Mouse (Mus musculus) gastrocnemius, adult 18-20 months (tissue): ENCODE results near the gene Rrp9. TPM values are rescaled to one million over a fixed set of nuclear protein-coding genes. Genes with fewer than 3 reads are reported as not detected.

ENCODE experiments used
- DNase-seq: peaks from one replicate; pipeline ENCODE4 v3.0.0; 2021; ENCODE audit warnings: low spot score
- total RNA-seq, 2 experiments: library from RNA; stranded (reverse); gene quantifications; 2 replicates each; pipeline ENCODE4 v1.2.3; 2021

The Rrp9 gene
- total RNA-seq, 2 experiments from 2014 or later, result 19.8 to 21.7 TPM

DNA sequence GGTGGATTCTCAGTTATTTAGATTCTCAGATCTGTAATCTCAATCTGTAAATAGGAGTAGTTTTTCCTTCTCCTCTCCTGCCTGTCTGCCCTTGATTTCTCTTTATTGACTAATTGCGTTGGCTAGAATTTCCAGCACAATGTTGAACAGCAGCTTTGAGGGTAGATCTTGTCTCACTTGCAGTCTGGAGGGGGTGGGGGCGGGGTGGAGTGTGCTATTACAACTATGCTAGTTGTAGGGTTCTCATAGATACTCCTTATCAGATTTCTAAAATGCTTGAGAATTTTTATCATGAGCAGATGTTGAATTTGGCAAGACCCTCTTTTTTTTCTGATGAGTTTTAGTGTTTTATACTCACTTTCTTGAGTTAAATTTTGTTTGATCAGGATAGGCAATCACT lies 43.7 kb downstream of the Rrp9 start:
- no peak for DNase-seq

DNA sequence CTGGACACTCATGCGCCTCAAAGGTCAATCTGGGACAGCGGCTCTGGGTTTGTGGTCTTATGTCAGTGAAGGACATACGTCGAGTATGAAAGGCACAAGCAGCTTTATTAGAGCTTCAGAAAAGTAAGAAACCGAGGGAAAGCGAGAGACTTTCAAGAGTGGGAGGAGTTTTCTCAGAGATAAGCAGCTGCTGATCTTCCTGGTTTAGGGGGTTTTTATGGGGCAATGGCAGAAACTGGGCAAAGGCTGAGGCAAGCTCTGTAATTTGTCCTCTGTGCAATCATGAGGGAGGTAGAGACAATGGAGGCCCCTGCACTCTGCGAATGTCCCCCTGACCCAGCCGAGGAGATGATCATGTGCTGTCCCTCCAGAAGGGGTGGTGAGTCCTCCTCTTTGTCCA lies 44.1 kb downstream of the Rrp9 start:
- DNase-seq, result no peak

DNA sequence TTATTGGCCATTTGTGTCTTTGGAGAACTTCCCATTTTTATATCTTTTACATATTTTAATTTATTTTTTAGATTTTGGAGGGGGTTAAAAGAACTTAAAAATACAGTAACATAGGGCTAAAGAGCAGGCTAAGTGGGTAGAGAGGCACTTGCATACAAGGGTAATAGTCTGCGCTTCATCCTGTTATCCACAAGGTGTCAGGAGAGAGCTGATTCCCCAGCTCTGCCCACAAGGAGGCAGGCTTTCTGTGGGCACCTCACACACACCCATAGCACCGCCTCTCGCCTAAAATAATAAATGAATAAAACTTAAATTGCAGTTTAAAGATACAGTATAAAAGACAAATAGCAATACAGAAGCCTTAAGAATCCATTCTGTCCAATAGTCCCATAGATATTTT lies 56.1 kb downstream of the Rrp9 start:
- DNase-seq, result no peak

DNA sequence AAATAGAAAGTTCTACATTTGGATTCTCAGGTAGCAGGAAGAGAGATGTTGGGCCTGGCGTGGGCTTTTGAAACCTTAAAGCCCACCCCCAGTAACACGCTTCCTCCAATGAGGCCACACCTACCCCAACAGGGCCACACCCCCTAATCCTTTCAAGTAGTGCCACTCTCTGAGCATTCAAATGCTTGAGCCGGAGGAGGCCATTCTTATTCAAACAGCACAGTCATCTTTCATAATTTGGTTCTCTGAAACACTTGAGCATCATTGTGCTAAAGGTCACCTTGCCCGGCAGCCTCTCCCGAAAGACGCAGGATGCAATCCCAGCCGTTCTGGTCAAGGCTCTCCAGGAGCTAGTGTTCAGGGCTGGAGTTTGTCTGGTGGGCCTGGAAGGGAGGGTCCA lies 58.5 kb downstream of the Rrp9 start:
- no peak for DNase-seq

DNA sequence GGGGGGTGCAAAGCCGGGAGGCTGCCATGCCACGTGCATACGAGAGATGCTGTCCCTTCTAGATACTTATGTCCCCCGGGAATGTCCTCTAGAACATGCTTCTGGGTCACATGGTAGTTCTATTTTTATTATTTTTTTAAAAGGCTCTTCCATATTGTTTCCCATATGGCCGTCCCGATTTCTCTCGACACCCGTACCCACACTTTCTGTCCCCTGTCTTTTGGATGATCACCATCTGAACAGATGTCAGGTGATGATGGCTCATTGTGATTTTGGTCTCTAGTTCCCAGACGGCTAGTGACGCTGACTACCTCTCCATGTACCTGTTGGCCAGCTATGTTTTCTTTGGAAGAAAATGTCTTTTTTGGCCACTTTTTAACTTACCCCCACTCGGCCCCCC lies 59.2 kb downstream of the Rrp9 start:
- no peak for DNase-seq

Other genes starting within 250 kb of the Rrp9 start
- gene Alas1, start 227.3 kb upstream of the Rrp9 start, total RNA-seq, result 100 to 1,000 TPM; 206 to 228 TPM
- 1 to 10 TPM; 1.8 to 1.9 TPM for gene Poc1a, start 194.9 kb upstream of the Rrp9 start, total RNA-seq
- 10 to 100 TPM; 15.3 to 27.6 TPM for gene Dusp7, start 107.3 kb upstream of the Rrp9 start, total RNA-seq
- 100 to 1,000 TPM; 280 to 298 TPM for gene Rpl29, start 46.5 kb upstream of the Rrp9 start, total RNA-seq
- gene Acy1, start 37.6 kb upstream of the Rrp9 start, total RNA-seq, result 10 to 100 TPM; 10.0 to 13.0 TPM
- gene Abhd14b, start 28.5 kb upstream of the Rrp9 start, total RNA-seq, result 1 to 10 TPM; 4.0 to 4.1 TPM
- 10 to 100 TPM; 16.9 to 17.0 TPM for gene Abhd14a, start 28.3 kb upstream of the Rrp9 start, total RNA-seq
- 10 to 100 TPM; 54.7 to 69.6 TPM for gene Pcbp4, start 22.7 kb upstream of the Rrp9 start, total RNA-seq
- under 1 TPM; 0.14 to 0.21 TPM for gene Gpr62, start 10.0 kb upstream of the Rrp9 start, total RNA-seq
- gene Parp3, start 986 bp downstream of the Rrp9 start, total RNA-seq, result 10 to 100 TPM; 68.1 to 69.4 TPM
- gene Iqcf1, start 24.0 kb downstream of the Rrp9 start, total RNA-seq, result not detected
- not detected for gene Iqcf5, start 38.6 kb downstream of the Rrp9 start, total RNA-seq
- gene Iqcf3, start 85.7 kb downstream of the Rrp9 start, total RNA-seq, result not detected
- not detected for gene Iqcf4, start 95.0 kb downstream of the Rrp9 start, total RNA-seq
- gene Iqcf6, start 150.6 kb downstream of the Rrp9 start, total RNA-seq, result not detected
- gene Grm2, start 180.1 kb downstream of the Rrp9 start, total RNA-seq, result not detected
- gene Tex264, start 210.0 kb downstream of the Rrp9 start, total RNA-seq, result 10 to 100 TPM; 29.8 to 30.6 TPM